Mouse (Mus musculus) liver, embryonic 13.5 days (tissue): ENCODE measurements around the gene Fam83g. TPM values are rescaled to one million over a fixed set of nuclear protein-coding genes. Genes with fewer than 3 reads are reported as not detected.
A peak's percentile ranks its signal among the peaks of the same experiment; 100 is the strongest.

Source experiments
- ATAC-seq: fragments of 200-750 bp; cut with Nextera tagmentation; 2 replicates; pipeline ENCODE4 v1.8.0; 2017; ENCODE audit warnings: low read depth, mild to moderate bottlenecking, moderate number of reproducible peaks, moderate library complexity
- DNase-seq: peaks from one replicate; pipeline ENCODE4 v3.0.0; 2022
- H3K27ac ChIP-seq: fragments of 300-500 bp; sonication (generic); 2 replicates; pipeline ENCODE4 v1.5.1; 2015; ENCODE audit warnings: moderate library complexity, mild to moderate bottlenecking, inconsistent platforms
- H3K27me3 ChIP-seq: fragments of 300-500 bp; sonication (generic); 2 replicates; pipeline ENCODE4 v1.6.1; 2015; ENCODE audit warnings: mild to moderate bottlenecking, inconsistent platforms
- H3K36me3 ChIP-seq: fragments of 300-500 bp; sonication (generic); 2 replicates; pipeline ENCODE4 v1.6.1; 2015; ENCODE audit warnings: mild to moderate bottlenecking, inconsistent platforms
- H3K4me1 ChIP-seq: fragments of 300-500 bp; sonication (generic); replicated peaks from 2 replicates; pipeline ENCODE4 v1.6.1; 2015; ENCODE audit warnings: inconsistent platforms
- H3K4me2 ChIP-seq: fragments of 300-500 bp; sonication (generic); 2 replicates; pipeline ENCODE4 v1.6.1; 2015; ENCODE audit warnings: inconsistent platforms, mild to moderate bottlenecking, moderate library complexity
- H3K4me3 ChIP-seq: fragments of 300-500 bp; sonication (generic); replicated peaks from 2 replicates; pipeline ENCODE4 v1.5.1; 2015; ENCODE audit warnings: mild to moderate bottlenecking, inconsistent platforms
- H3K9ac ChIP-seq: fragments of 300-500 bp; sonication (generic); 2 replicates; pipeline ENCODE4 v1.6.1; 2015; ENCODE audit warnings: mild to moderate bottlenecking, inconsistent platforms
- H3K9me3 ChIP-seq: fragments of 300-500 bp; sonication (generic); replicated peaks from 2 replicates; pipeline ENCODE4 v1.6.1; 2016; ENCODE audit warnings: inconsistent platforms
- WGBS: fragments of 180-500 bp; shearing (Covaris S2); methylation state at CpG from one replicate; pipeline ENCODE4 v1.1.7; 2015; ENCODE audit not compliant: insufficient replicate concordance; 5-methylcytosine and 5-hydroxymethylcytosine counted together
- polyA plus RNA-seq: library from polyadenylated mRNA; unstranded; fragments of >200 nt; fragmentation: Nextera tagmentation; extraction: Ambion mirVana; gene quantifications from 2 replicates; pipeline ENCODE4 v1.2.1, GENCODE M21; 2015

The Fam83g gene
- polyA plus RNA-seq, 1 experiment from 2014 or later: 5.4 TPM

DNA sequence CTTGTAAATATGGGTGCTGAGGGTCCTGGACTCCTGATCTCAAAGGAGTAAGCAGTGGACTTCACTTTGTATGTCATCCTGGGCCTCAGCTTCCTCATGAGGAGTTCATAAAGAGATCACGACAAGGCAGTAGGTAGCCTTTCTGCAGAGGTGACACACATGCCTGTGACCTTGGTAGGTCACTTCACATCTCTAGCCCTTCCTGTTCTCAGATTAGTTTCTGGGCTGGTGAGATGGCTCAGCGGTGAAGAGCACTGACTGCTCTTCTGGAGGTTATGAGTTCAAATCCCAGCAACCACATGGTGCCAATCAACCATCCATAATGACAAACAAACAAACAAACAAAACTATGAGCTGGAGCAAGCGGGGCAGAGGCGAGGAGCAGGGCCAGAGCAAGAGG lies 6.2 kb upstream of the Fam83g start:
- no peak overlapping the region for H3K27ac ChIP-seq
- 60% methylated on average over 4 of the region's 4 CpGs for WGBS
- H3K27me3 ChIP-seq: peaks cover 52% of the 10 kb centered on the region
- H3K4me3 ChIP-seq: no peak overlapping the region
- ATAC-seq (no peak), DNase-seq (no peak)
- H3K9me3 ChIP-seq: no peaks in the 10 kb centered on the region
- H3K36me3 ChIP-seq: no peaks in the 10 kb centered on the region
- H3K4me2 ChIP-seq: no peak overlapping the region
- peaks cover 5% of the 10 kb centered on the region for H3K4me1 ChIP-seq
- H3K9ac ChIP-seq: no peak overlapping the region

DNA sequence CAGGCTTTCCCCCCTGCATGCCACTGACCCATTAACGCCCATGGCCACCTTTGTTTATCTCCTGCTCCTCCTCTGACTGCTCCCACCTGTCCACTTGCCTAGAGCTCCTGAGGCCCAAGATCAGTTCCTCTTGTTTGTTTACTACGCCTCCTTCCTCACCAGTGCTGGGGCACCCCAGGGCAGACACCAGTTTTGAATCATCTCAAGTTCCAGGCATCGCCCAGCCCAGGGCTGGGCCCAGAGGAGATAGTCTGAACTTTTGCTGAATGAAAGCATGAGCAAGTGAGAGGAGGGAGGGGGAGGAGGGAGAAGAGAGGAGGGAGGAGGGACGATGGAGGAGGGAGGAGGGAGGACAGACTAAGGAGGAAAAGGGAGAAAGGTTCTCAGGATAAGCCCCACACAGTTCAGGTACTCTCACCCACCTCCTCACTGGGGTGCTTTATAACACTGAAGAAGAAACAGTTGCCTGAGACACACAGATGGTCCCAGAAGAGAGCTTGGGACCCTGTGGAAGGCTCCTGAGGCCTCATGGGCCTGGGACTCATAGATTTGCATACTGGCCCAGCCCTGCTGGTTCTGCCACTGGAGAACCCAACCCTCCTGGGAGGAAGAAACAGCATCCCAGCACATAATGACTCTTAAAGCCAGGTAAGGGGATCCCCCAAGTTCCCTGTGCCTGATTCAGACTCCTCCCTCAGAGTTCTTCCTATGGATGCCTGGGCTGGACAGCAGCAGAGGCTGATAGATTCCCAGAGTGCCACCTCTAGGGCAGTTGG lies 4.6 kb upstream of the Fam83g start:
- H3K4me2 ChIP-seq: no peak overlapping the region
- H3K36me3 ChIP-seq: no peaks in the 10 kb centered on the region
- WGBS: 53% methylated on average over 4 of the region's 4 CpGs
- DNase-seq: no peak
- no peak overlapping the region for H3K9ac ChIP-seq
- ATAC-seq: no peak
- no peak overlapping the region for H3K4me3 ChIP-seq
- peaks cover 16% of the 10 kb centered on the region for H3K4me1 ChIP-seq
- H3K9me3 ChIP-seq: no peaks in the 10 kb centered on the region
- H3K27ac ChIP-seq: no peak overlapping the region
- peaks cover 46% of the 10 kb centered on the region for H3K27me3 ChIP-seq

DNA sequence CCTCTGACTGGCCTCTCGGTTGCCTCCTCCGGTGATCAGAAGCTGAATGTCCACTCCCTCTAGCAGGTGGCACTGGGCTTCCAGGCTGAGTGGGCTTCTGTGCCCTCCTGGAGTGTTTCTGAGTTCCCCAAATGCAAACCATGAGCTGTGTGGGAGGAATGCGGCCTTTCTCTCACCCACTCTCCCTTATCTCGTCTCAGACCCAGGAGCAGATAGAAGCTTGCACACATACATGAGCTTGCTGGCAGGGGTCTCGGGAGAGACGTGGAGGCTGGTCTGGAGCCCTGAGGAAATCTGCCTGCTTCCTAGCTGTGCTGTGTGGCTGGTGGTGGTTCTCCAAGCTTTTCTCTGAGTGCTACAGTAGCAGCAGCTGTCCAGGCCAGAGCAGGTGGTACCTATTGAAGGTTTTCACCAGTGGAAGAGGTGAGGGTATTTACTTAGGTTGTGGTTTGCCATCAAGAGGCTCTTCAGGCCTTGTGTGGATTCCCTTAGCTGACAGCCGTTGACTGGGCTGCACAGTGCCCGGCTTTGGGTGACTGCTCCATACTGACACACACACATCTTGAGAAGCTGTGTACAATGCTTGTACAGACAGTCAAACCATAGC lies 1.3 kb downstream of the Fam83g start:
- 38% methylated on average over 8 of the region's 8 CpGs for WGBS
- peak; percentile 10 for DNase-seq
- peak overlapping the region; percentile 87 for H3K27ac ChIP-seq

DNA sequence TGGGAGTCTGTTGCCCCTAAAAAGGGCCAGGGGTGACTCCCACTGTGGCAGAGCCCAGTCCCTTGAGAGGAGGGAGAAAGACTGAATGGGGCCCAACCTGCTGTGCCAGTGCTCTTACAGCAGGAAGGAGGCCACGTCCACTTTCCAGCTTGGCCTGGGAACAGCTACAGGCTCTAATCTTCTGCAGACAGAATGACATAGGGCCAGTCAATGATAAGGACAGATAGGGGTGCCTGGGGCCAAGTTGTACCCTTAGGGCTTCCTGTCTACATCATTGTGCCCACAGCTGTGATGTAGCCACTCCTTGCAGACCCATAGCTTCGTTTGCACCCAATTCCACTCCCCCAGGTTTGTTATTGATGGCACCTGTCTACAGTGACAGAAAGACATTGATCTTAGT lies 2.2 kb downstream of the Fam83g start:
- ATAC-seq (peak; percentile 84), DNase-seq (peak; percentile 69)
- Histone ChIP-seq H3K4me3 (peak overlapping the region; percentile 75), H3K9me3 (no peaks in the 10 kb centered on the region), H3K4me1 (peaks cover 68% of the 10 kb centered on the region), H3K9ac (peak overlapping the region; percentile 84), H3K36me3 (peaks cover 10% of the 10 kb centered on the region; the same call in 1 of the 2 replicates), H3K27ac (peak overlapping the region; percentile 87), H3K27me3 (peaks cover 15% of the 10 kb centered on the region), H3K4me2 (peak overlapping the region; percentile 91)
- WGBS: 9% methylated on average over 2 of the region's 2 CpGs

More for the DNA sequence above, 1.3 kb downstream of the Fam83g start:
- peaks cover 68% of the 10 kb centered on the region for H3K4me1 ChIP-seq
- H3K4me3 ChIP-seq: peak overlapping the region; percentile 75
- peak overlapping the region; percentile 84 for H3K9ac ChIP-seq
- H3K27me3 ChIP-seq: peaks cover 19% of the 10 kb centered on the region
- H3K4me2 ChIP-seq: peak overlapping the region; percentile 91
- H3K36me3 ChIP-seq: 0 out of 2 replicates have a peak, but pooled peaks cover 8% of the 10 kb centered on the region
- ATAC-seq: no peak
- no peaks in the 10 kb centered on the region for H3K9me3 ChIP-seq

DNA sequence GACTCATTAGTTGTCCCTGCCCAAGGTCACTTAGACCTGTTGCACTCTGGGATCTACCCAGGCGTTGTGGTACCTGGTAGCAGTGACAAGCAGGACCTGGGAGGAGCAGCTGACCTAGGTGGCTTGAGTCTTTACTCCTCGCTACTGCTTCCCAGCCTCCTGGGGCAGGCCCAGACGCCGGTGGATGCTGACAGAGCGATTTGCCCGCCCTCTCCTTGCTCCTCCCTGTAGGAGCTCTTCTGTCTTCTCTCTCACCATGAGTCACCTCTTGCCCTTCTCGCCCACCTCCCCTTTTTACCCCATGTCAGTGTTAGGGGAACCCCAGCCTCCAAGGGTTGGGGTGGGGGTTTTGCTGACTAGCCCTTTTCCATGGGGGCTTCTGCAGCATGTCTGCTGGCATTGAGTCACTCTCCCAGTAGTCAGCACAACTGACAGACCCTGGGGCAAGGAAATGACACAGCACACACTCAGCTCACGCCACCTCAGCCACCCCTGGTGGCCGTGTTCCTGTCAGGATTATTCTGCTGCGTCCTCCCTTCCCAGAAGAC lies 3.1 kb downstream of the Fam83g start:
- ATAC-seq: no peak
- H3K4me3 ChIP-seq: peak overlapping the region; percentile 75
- H3K4me1 ChIP-seq: peaks cover 68% of the 10 kb centered on the region
- peak overlapping the region; percentile 87 for H3K27ac ChIP-seq
- H3K4me2 ChIP-seq: peak overlapping the region; percentile 91
- H3K27me3 ChIP-seq: peaks cover 15% of the 10 kb centered on the region
- DNase-seq: peak; percentile 28
- H3K9me3 ChIP-seq: no peaks in the 10 kb centered on the region
- H3K36me3 ChIP-seq: peaks cover 15% of the 10 kb centered on the region; the same call in 1 of the 2 replicates
- peak overlapping the region; percentile 84 for H3K9ac ChIP-seq
- WGBS: 40% methylated on average over 10 of the region's 10 CpGs

DNA sequence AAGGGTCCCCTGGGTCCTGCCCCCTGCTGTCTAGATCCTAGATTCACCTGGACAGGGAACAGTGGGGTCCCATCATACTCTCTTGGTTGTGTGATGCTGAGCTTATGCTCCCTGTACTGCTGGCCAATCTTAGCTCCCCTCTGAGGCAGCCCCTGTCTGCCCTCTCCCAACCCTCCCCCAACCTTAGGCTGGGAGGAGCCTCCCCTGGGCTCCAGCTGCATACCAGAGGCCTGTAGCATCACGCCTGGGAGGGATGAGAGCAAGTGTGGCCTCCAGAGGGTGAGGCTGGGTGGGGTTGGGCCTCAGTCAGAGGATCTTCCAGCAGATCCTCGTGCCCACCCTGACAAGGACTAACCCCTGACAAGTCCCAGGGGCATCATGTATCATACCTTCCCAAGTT lies 3.7 kb downstream of the Fam83g start:
- H3K4me3 ChIP-seq: peak overlapping the region; percentile 75
- peaks cover 68% of the 10 kb centered on the region for H3K4me1 ChIP-seq
- H3K9ac ChIP-seq: peak overlapping the region; percentile 84; the same call in 1 of the 2 replicates
- H3K4me2 ChIP-seq: peak overlapping the region; percentile 91
- DNase-seq: no peak
- WGBS: 33% methylated on average over 2 of the region's 2 CpGs
- no peaks in the 10 kb centered on the region for H3K9me3 ChIP-seq
- peaks cover 13% of the 10 kb centered on the region for H3K27me3 ChIP-seq
- ATAC-seq: peak; percentile 22
- H3K36me3 ChIP-seq: peaks cover 18% of the 10 kb centered on the region; the same call in 1 of the 2 replicates
- peak overlapping the region; percentile 87; the same call in 1 of the 2 replicates for H3K27ac ChIP-seq

DNA sequence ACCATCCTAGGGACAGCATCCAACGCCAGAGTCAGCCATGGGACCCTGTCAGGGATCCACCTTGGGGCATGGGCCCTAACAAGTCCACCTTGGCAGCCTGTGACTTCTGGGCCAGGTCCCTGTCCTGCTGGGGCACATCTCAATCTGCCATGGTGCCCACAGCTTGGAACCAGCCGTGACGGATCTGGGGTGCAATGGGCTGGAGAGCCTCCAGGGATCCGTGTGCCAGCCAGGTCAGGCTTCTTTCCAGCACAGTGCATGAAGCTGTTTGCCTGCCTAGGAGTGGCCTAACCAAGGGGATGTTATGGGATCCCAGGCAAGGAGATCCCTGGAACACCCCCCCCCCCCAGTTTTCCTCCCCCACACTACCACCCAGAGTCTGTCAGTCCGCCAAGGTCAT lies 9.1 kb downstream of the Fam83g start:
- no peak for ATAC-seq
- H3K9me3 ChIP-seq: no peaks in the 10 kb centered on the region
- H3K27me3 ChIP-seq: 0 out of 2 replicates have a peak, but pooled peaks cover 4% of the 10 kb centered on the region
- H3K4me1 ChIP-seq: peaks cover 20% of the 10 kb centered on the region
- no peak overlapping the region for H3K4me2 ChIP-seq
- peaks cover 53% of the 10 kb centered on the region for H3K36me3 ChIP-seq
- H3K27ac ChIP-seq: no peak overlapping the region
- H3K9ac ChIP-seq: no peak overlapping the region
- 81% methylated on average over 5 of the region's 5 CpGs for whole genome bisulfite sequencing
- no peak overlapping the region for H3K4me3 ChIP-seq
- DNase-seq: no peak

DNA sequence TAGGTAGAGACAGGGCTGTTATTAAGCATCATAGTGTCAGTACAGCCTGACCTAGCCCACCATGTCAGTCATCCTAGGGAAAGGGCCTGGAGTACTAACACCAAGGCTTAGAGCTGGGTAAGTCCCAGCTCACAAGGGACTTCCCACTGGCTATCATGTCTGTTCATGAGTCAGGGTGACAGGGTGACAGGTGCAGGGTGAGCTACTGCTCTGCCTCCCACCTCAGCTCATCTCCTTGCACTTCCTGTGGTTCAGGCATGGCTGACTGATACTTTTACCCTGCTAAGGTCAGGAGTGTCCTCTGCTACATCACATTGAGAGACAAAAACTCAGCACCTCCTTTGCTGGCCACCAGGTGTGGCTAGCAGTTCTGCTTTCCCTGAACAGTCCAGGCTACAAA lies 15.0 kb downstream of the Fam83g start:
- no peak overlapping the region for H3K4me2 ChIP-seq
- peaks cover 76% of the 10 kb centered on the region for H3K36me3 ChIP-seq
- no peaks in the 10 kb centered on the region for H3K9me3 ChIP-seq
- H3K27ac ChIP-seq: no peak overlapping the region
- DNase-seq (no peak), ATAC-seq (no peak)
- peaks cover 8% of the 10 kb centered on the region; the same call in 1 of the 2 replicates for H3K27me3 ChIP-seq
- H3K9ac ChIP-seq: no peak overlapping the region
- H3K4me3 ChIP-seq: no peak overlapping the region
- H3K4me1 ChIP-seq: no peaks in the 10 kb centered on the region

DNA sequence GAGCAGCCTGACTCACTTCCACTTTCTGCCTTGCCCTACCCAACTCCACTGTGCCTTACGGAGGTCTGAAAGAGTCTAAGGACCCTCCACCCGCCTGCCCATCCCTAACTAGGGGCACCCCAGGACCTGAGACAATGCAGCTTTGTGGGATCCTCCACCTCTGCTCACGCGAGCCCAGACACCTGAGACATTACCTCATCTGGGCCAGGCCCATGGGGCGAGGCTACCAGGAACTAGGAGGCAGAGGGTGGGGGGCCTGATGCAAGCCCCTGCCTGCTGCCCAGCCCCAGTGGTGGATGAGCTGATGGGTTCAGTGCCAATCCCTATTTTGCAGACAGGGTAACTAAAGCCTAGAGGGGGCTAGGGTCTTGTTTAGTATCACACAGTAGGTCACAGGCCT lies 15.6 kb downstream of the Fam83g start:
- WGBS: 85% methylated on average over 5 of the region's 5 CpGs
- DNase-seq: no peak
- Histone ChIP-seq H3K27me3 (peaks cover 8% of the 10 kb centered on the region; the same call in 1 of the 2 replicates), H3K9ac (no peak overlapping the region), H3K27ac (no peak overlapping the region), H3K4me1 (no peaks in the 10 kb centered on the region), H3K4me3 (no peak overlapping the region), H3K9me3 (no peaks in the 10 kb centered on the region), H3K36me3 (peaks cover 78% of the 10 kb centered on the region), H3K4me2 (no peak overlapping the region)
- ATAC-seq: no peak

DNA sequence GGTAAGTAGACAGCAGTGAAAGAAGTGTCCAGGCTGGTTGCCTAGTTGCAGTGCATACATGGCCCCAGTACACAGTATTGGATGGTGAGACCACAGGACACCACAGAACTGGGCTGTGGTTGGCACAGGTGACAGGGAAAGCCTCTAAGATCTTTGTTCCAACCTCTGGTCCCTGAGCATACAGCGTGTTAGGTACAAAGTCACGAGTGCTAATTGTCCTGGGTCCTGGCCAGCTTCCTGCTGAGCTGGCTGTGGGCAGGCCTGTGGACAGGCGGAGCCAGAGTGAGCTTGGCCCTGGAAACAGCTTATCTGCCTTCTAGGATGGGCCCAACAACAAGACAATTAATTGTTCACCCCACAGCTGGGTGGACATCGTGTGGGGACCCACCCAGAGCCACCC lies 16.0 kb downstream of the Fam83g start:
- Histone ChIP-seq H3K4me3 (no peak overlapping the region), H3K27me3 (peaks cover 8% of the 10 kb centered on the region; the same call in 1 of the 2 replicates), H3K9me3 (no peaks in the 10 kb centered on the region), H3K36me3 (peaks cover 79% of the 10 kb centered on the region), H3K4me2 (no peak overlapping the region), H3K9ac (no peak overlapping the region), H3K27ac (no peak overlapping the region), H3K4me1 (no peaks in the 10 kb centered on the region)
- DNase-seq (no peak), ATAC-seq (no peak)
- WGBS: 60% methylated on average over 4 of the region's 4 CpGs

DNA sequence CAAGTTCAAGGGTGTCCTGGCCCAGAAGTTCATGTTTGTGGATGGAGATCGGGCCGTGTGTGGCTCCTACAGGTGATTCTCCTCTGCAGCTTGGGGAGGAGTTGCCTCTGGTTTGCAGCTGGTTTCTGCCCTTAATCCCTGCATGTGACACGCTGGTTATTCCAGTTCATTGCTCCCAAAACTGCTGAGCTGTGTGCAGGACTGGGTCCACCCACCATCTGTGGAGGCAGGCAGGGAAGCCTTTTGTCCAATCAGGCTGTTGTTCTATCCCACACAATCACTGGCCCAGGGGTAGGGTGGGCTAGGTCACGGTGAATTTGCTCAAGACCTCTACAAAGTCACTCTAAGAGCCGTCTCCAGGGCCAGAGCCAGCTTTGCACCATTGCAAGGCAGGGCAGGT lies 17.8 kb downstream of the Fam83g start:
- Histone ChIP-seq H3K27me3 (peaks cover 4% of the 10 kb centered on the region; the same call in 1 of the 2 replicates), H3K4me2 (no peak overlapping the region), H3K4me1 (peaks cover 5% of the 10 kb centered on the region; the same call in 1 of the 2 replicates), H3K9ac (no peak overlapping the region), H3K9me3 (no peaks in the 10 kb centered on the region), H3K27ac (no peak overlapping the region), H3K36me3 (peaks cover 65% of the 10 kb centered on the region), H3K4me3 (no peak overlapping the region)
- 78% methylated on average over 5 of the region's 5 CpGs for WGBS
- ATAC-seq: no peak
- no peak for DNase-seq
